Mouse (Mus musculus) layer of hippocampus, adult 11-12 months (tissue): ENCODE measurements around the gene Adamtsl4.

Source experiments
- DNase-seq: peaks from one replicate; pipeline ENCODE4 v3.0.0; 2022; ENCODE audit warnings: low spot score

Adamtsl4 gene

DNA sequence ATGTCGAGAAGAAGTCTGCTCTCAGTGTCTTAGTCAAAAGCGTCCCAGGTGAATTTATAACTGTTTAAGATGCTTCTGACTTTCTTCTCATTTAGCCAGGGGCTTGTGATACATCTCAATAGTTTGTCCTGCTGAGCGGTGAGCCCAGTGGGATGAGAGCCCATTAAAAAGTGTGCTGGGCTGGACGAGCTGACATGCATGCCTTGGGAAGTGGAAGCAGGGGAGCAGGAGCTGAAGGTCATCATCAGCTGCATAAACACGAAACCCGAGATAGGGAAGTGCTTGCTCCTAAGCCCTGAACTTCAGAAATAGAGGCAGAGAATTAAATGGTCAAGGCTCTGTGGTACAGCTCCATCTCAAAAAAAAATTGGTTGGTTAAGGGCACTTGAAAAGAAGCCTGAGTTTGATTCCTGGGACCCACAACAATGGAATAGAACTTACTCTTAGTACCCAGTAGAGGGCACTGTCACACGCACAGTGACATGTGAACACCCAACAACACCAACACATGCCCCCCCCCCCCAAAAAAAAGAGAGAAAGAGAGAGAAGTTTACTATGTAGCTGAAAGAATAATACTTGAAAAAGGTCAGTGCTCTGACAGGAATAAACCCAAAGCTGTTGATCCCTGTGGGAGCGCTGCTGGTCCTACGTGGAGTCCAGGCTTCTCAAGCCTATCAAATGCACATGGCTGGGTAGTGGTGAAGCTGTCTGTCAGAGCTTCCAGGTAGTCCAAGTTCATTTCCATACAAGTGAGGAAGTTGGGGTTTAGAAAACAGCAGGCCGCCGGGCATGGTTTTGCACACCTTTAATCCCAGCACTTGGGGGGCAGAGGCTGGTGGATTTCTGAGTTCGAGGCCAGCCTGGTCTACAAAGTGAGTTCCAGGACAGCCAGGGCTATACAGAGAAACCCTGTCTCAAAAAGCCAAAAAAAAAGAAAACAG is 54.8 kb downstream of the Adamtsl4 start:
- no peak for DNase-seq

DNA sequence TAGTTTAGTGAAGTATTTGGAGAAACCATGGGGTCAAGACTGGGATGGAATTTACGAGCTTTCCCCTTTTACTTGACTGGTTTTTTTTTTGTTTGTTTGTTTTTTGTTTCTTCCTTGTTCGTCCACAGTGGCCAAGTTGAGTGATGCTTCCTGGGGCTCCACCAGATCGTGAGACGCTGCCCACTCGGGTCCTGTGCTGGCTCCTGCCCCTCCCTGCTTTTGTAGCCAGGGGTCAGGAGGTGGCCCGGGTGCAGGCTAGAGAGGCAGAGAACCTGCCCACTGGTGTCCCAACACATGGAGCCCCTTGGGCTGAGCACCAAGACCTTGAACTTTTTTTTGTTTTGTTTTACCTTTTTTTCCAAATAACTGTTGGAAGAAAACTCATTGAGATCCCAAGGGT is 56.4 kb downstream of the Adamtsl4 start:
- DNase-seq, result no peak

DNA sequence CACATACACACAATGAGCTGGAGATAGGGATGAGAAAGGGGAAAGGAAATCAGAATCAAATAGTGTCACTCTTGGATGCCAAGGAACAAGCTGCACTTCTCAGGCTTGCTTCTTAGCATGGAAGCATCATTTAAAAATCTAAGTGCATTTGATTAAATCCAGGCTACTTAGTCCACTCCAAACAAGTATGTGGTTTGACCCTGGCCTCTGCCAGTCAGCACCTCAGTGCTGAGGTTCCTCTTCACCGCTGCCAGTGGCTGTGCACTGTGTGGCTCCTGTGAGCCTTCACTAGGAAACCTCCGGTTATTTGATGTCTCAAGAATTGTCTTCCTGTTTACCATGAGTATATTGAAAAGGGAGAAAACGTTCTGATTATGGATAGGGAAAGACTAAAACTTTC is 56.9 kb downstream of the Adamtsl4 start:
- no peak for DNase-seq

DNA sequence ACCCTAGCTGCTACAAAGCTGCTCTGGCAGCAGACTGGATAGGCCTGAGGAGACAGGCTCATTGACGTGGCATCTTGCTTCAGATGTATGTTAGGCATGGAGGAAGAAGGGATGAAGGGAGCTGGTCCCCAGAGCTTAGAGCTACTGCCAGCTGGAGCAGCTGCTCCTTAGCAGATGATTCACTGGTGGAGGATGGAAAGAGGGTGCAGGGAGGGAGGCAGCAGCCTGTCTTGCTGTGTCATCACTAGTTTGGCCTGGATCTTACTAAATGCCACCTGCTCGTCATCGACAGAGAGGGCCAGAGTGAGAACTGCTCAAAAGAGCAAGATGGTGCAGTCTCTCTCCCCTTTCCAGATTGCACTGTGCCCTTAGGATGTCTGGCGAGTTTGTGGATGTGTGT is 58.0 kb downstream of the Adamtsl4 start:
- DNase-seq, result peak; percentile 74

DNA sequence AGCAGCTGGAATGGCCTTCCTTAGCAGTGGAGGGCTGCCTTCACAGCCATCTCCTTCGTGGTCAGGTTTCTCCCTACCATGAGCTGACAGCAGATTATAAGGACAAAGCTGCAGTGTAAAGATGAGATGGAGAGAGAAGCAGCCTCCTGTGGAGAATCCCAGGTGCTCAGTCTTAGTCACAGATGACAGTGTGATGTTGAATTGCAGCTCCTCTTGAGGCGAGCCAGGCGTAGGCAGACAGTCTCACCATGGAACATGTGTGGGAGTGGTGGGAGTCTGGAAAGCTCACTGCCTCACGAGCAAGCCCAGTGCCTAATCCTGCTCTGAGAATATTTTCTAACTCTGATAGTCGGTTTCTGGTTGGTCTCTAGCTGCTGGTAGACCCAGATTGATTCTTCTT is 60.0 kb downstream of the Adamtsl4 start:
- peak; percentile 73 for DNase-seq
